Mouse (Mus musculus) bone marrow, adult 2 months (tissue): ENCODE data around the gene Lman2.

Source experiments
- CTCF ChIP-seq: fragments of 200-500 bp; IDR thresholded peaks from 2 replicates; pipeline ENCODE4 v1.5.1; 2011; ENCODE audit warnings: low read length, control low read depth; ENCODE audit not compliant: control insufficient read depth, insufficient read depth
- POLR2A ChIP-seq: fragments of 200-500 bp; IDR thresholded peaks from 2 replicates; pipeline ENCODE4 v1.6.1; 2011; ENCODE audit warnings: low read depth, mild to moderate bottlenecking, control low read depth, low read length, borderline replicate concordance; ENCODE audit not compliant: control insufficient read depth

DNA sequence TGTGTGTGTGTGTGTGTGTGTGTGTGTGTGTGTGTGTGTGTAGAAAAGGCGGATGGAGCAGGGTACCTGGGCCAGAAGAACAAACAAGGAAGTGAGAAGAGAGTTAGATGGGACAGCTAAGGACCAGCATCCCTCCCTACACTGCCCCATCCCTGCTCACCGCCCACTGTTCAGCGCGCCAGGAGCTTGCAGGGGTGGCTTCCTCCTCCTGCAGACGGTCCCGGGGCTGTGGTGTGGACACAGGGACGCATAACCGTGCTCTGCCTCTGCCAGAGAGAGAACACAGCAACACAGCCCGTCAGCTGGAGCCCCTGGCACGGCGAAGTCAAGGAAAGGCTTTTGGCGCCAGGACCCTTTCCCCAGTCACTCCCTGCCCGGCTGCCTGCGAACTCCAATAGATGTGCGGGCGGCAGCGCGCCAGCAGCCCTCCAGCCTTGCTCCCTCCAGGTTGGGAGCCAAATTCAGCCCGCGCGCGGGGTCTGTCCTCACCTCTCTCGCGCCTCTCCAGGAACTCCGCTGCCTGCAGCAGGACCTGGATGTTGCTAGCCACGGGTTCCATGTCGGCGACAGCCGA lies 33.4 kb downstream of the Lman2 start:
- no peak for TF ChIP-seq CTCF
- TF ChIP-seq POLR2A = peak; percentile 48; the same call in 1 of the 2 replicates
